Mouse (Mus musculus): ENCODE measurements around the gene Phtf2. TPM values are rescaled to one million over a fixed set of nuclear protein-coding genes. Genes with fewer than 3 reads are reported as not detected.

Phtf2 gene
- 30.0 and 36.5 TPM in 2 replicates for total RNA-seq (2017)

DNA sequence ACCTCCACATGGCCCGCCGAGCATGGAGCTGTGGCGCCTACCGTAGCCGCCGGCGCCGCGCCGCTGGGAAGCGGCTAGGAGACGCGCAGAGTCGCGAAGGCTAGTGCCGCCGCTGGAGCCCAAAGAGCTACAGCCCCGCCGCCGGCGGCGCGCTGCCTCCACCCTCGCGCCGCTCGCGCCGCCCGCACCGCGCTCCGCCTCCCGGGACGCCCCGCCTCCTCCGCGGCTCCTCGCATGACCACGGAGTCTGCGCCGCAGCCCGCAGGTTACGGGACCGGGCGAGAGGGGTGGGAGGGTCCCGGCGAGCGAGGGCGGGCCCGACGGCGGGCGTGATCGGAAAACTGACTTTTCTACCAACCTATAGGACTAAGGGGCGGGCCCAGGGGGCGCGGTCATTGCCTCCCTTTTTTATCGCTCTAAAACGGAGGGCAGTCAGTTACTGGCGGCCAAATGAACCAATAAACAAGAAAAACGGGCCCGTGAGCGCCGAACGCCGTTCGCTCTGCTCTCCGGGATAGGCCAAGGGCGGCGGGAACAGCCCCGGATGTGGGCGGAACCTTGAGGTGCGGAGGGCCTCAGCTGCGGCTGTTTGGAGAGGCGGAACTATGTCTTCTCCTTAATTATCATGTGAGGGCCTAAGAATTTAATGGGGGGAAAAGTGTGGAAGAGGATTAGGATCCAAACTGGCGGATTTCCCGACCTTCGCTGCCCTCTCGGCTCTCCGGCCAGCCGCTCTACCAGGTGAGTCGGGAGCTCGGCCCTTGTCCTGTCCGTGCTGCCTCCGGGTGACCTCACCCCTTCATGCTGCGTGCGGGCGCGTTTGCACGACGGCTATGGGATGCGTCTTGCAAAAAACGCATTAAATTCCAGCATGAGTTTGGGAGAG, at the start of gene Phtf2, which contains the start of gene Tmem60:
TSS of gene Phtf2 (minus strand) at position 210 of the 886 bp plus-strand sequence.
TSS of gene Tmem60 (plus strand) at position 277 of the 886 bp plus-strand sequence.
- peak; percentile 91 for ATAC-seq (replicated peaks; ENCODE audit: low read depth, poor library complexity, severe bottlenecking)

DNA sequence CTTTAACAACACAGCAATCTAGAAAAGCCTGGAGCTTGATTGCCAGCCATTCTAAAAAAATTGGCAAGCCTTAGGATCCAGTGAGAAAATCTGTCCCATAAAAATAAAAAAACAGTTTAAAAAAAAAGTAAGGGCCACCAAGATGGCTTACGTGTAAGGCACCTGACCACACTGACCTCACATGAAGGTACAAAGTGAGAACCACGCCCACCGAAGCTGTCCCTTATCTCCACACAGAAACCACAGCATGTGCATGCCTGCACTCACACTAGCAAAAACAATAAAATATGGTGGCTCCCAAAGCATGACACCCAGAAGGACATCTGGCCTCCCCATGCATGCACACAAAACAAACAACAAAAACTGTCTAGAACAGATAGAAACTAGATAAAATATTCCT, 49.4 kb upstream of the Phtf2 start:
- ATAC-seq (replicated peaks; ENCODE audit: low read depth, poor library complexity, severe bottlenecking) = peak; percentile 33; the same call in 1 of the 2 replicates

DNA sequence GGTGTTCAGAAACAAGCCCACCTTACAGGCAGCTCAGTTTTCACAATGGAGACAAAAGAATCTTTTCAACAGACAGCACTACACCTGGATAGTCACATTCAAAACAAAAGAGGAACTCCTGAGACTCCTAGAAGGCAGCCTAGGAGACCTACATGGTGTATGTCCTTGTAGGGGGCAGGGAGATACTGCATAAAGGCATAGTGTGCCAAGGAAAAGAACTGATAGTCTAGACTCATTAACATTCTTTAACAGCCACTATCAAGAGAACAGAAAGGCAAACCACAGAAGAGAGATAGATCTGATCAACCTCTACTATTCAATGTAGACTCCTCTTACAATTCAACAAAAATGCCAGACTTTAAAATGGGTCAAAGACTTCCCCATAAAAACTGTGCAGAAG, 48.5 kb upstream of the Phtf2 start:
- peak; percentile 31; the same call in 1 of the 2 replicates for ATAC-seq (replicated peaks; ENCODE audit: low read depth, poor library complexity, severe bottlenecking)

DNA sequence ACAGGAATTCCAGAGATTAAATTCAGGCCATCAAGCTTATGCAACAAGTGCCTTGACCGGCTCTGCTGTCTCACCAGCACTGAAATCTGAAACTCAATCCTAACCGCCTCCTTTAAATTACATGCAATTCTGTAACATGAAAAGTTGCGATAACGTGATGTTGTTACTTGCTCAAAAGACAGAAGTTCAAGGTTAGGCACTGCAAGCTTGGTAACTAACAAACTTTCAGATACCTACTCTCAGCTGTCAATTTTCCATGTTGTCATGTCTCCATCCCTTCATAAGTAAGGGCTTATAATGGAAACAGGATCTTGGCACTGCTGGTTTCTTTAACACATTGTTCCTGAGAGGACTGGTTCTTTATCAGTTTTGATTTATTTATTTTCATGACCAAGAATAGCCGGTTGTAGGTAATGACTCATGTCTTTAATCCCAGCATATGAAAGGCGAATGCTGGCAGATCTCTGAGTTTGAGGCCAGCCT, 47.8 kb upstream of the Phtf2 start:
- ATAC-seq (replicated peaks; ENCODE audit: low read depth, poor library complexity, severe bottlenecking) = no peak

DNA sequence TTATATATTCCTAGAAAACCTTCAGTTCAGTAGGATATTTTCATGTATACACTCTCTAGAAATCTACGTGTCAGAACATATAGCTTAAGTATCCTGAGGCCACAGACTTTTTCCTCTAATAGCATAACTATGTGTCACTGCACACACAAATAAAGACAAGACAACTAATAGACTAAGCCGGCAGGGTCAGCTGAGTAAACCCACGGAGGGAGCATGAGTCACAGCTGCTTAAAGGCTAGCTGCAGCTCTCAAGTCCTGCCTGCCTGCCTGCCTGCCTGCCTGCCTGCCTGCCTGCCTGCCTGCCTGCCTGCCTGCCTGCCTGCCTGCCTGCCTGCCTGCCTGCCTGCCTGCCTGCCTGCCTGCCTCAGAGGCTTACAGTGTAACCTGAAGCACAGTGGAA, 43.5 kb upstream of the Phtf2 start:
- ATAC-seq (replicated peaks; ENCODE audit: low read depth, poor library complexity, severe bottlenecking) = no peak

DNA sequence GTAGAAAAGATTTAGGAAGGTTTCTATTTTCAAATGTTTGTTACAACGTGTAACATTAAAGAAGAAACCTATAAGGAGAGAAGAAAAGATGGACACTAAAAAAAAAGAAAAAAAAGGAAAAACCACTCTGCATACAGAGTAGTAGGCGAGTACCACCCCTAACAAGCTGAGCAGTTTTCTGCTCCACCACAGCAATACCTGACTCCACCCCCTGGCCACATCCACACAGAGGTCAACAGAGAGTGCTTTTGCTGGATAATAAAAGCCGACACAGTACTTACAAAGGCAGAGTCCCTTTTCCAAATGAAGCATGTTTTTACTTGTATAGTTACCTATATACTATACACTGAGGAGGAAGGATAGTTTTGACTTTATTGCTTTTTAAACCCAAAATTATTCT, 42.7 kb upstream of the Phtf2 start:
- ATAC-seq (replicated peaks; ENCODE audit: low read depth, poor library complexity, severe bottlenecking) = peak; percentile 71; the same call in 1 of the 2 replicates

DNA sequence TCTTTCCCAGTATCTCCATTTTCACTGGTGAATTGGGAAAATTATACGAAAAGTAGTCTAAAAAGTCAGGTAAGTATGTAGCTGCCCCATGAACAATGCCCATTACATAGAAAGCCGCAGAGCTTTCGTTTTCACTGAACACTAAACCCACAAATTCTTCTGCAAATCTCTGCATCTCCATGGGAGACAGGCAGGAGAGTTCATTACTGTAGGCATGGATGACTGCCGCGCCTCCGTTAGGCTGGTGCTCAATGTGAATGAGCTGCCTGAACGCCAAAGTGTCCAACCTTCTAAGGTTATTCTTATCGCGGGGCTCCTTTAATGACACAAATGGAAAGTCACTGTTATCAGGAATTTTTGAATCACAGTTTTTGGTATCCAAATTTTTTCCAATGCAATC, 37.6 kb upstream of the Phtf2 start:
- ATAC-seq (replicated peaks; ENCODE audit: low read depth, poor library complexity, severe bottlenecking) = no peak

DNA sequence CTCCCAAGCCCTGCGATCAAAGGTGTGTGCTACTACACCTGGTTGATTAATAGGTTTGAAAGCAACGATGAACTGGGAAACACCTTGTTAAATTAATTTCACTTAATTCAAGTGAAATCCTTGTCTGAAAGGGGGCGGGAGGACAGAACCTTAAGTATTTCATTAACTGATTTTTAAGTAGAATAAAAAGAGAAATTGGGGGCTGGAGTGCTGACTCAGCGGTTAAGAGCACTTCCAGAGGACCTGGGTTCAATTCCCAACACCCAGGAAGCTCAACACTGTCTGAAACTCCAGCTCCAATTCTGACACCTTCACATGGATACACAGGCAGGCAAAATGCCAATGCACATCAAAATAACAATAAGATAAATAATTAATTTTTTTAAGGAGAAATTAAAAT, 37.0 kb upstream of the Phtf2 start:
- ATAC-seq (replicated peaks; ENCODE audit: low read depth, poor library complexity, severe bottlenecking) = no peak

DNA sequence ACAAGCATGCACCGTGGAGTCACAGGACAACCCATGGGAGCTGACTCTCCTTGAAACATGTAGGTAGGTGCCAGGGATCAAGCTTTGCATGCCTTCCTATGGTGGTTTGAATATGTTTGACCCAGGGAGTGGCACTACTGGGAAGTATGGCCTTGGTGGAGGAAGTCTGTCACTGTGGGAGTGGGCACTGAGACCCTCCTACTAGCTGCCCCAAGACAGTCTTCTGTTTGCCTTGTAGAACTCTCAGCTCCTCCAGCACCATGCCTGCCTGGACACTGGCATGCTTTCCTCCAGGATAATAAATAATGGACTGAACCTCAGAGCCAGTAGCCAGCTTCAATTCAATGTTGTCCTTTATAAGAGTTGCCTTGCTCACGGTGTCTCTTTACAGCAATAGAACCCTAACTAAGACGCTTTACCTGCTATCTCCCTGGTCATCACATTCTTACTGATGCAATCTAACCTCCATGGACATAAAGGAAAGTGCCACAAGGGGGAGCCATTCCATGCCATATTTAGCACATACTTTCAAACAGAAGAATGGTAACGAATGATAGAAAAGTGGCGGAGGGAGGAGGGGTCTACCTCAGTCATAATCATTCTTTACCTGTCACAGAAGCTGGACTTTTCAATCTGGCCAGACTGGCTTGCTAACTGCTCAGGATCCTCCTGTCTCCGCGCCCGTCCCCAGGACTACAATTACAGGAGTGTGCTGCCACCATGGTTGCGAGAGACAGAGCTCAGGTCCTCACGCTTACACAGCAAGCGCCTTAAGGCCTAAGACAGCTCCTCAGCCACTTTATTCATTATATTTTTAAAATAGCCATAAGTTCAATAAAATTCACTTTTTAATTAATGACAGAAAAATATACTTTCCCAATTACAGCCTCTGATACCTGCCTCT, 31.7 kb upstream of the Phtf2 start:
- peak; percentile 79 for ATAC-seq (replicated peaks; ENCODE audit: low read depth, poor library complexity, severe bottlenecking)

DNA sequence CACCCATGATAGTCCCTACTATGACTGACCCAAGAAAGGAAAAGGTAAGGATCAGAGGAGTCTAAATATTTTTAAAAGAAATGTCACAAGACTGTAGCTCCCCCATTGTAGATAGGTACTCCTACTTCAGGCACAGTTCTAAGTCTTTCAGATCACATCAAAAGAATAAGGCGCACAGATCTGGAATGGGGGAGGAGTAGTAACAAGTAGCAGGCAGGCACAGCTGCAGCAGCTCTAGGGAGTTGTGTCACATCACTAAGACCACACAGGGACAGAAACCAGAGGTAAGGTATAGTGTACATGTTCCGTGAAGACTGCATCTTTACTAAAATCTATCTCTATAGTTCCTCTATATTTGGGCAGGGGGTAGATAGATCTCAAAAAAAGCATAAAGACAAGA, 29.8 kb upstream of the Phtf2 start:
- no peak for ATAC-seq (replicated peaks; ENCODE audit: low read depth, poor library complexity, severe bottlenecking)

DNA sequence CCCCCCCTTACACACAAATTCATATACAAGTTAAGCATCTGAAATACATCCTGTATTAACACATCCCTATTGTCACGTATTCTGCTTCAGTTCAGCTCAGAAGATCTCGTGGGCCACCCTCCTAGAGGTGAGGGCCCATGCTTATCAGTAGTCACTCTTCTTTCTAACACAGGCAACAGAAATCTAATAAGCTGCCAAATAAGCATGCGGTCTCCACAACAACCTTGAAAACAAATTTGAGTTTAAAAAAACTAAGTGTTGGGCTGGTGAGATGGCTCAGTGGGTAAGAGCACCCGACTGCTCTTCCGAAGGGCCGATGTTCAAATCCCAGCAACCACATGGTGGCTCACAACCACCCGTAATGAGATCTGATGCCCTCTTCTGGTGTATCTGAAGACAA, 24.3 kb upstream of the Phtf2 start:
- peak; percentile 42 for ATAC-seq (replicated peaks; ENCODE audit: low read depth, poor library complexity, severe bottlenecking)

DNA sequence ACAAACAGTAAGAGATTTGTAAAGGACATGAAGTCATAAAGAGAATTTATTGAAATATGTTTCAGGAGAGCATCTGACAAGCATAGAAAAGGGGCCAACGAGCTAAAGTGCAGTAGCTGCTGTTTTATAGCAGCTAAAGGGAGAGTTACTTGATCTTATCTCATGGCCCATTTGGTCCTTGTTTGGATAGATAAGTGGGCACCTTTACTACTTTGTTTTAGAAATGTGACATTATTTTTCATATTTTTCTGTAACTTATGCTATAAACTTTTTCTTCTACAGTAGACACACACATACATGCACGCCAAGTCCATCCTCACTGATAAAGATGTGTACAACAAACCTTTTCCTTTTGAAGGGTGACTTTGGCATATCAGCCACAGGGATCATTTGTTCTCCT, 23.5 kb upstream of the Phtf2 start:
- ATAC-seq (replicated peaks; ENCODE audit: low read depth, poor library complexity, severe bottlenecking) = no peak

DNA sequence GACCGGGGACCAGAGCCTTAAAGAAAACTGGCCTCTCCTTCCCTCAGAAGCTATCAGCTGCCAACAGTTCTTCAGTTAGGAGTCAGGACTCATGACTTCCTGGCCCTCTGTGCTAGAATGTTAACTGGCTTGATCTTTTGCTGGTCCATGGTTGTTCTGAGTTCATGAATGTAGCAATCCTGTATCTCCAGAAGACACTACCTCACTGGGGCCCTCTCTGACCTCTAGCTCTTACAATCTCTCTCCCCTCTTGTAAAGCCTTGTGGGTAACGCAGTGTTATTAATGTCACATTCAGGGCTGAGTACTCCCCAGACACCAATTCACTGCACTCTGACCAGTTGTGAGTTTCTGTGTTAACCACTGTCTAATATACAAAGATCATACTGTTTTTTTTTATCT, 22.7 kb upstream of the Phtf2 start:
- no peak for ATAC-seq (replicated peaks; ENCODE audit: low read depth, poor library complexity, severe bottlenecking)

DNA sequence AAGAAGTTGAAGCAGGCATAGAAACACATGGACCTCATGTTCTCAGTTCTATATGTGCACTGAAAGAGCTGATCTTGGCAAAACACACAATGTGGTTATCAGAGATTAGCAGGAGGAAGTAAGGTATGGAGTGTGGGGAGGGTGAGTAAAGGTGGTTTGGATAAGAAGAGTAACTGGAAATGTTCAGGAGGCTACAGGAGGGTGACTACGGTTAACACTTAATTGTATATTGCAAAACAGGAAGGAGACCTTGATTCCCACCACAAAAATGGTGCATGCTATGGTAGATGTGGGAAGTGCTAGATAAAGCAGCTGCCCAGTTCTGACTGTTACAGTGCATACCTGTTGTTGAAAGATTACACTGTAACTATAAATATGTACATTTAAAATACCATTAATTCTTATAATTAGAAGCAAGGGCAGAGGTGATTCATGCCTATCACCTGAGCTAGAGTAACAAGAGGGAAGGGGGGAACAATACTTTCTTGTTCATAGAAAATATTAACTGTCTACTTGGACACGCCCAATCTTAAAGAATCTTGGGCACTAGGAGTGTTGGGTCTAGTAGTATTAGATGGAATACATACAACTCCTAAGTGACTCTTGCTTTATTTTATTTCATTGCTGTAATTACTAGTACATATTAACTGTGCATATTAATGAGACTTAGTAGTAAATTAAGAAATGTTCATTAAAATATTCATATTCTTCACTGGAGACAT, 15.7 kb upstream of the Phtf2 start:
- ATAC-seq (replicated peaks; ENCODE audit: low read depth, poor library complexity, severe bottlenecking) = peak; percentile 99

DNA sequence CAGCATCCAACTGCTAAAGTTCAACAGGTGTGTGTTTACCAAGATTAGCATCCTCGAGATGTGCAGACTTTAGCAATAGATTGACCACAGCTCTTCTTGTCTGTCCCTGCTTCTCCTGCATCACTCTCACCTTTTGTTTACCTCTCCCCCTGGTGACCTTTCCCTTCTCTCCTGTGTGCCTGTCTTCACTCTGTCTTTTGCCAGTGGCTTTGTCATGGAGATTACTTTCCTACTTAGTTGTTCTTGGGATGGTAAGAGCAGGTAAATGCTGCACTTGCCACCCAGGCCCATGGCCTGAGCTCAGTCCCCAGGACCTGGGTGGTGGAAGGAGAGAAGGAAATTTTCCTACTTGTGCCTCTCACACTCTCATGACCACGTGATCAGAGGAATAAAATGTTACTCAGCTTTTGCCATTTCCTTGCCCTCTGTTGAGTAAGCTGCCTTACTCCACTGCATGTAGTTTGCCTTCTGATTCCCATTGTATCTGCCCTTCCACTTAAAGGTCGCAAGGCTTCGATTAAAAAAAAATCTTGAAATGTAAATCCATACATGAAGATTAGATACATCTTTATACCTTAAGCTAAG, 2.2 kb upstream of the Phtf2 start:
- no peak for ATAC-seq (replicated peaks; ENCODE audit: low read depth, poor library complexity, severe bottlenecking)

DNA sequence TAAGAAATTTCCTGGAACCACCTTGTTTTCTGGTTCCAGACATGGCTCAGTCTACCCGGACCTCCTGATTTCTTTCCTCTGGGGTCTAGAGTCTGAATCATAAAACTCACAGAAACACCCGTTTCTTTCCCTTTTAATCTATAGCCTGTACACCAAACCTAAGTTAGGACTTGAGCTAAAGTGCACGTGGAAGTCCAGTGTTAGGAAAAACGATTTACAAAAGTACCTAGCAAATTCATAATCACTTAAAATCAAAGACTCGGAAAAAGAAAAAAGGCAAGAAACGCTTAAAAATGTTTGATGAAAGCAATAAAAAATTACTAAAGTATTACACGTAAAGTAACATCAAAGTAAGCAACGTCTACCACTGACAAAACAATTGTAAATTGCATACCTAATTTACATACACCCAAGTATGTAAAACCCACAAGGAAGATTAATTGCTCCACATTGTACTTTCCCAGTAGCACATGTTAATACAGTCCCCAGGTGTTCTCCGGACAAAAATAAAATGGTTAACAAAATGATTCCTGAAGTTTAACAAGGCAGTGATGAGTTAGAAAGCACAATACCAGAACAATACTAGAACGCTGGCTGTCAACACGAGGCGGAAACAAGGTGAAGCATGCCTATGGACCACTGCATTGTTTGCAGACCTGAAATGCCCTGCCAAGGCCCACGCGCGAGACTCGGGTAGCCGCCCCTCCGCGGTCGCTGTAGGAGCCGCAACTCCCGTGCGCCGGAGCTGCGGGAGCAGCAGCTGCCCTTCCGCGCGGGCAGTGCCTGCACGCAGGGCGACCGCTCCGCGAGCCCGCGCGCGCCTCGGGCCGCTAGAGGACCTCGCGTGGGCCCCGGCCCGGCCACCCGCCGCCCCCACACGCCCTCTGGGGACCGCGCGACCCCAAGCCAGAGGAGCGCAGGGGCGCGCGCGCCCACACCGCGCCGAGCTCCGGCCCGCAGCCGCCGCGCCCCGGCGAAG, 838 bp downstream of the Phtf2 start:
- ATAC-seq (replicated peaks; ENCODE audit: low read depth, poor library complexity, severe bottlenecking) = no peak

DNA sequence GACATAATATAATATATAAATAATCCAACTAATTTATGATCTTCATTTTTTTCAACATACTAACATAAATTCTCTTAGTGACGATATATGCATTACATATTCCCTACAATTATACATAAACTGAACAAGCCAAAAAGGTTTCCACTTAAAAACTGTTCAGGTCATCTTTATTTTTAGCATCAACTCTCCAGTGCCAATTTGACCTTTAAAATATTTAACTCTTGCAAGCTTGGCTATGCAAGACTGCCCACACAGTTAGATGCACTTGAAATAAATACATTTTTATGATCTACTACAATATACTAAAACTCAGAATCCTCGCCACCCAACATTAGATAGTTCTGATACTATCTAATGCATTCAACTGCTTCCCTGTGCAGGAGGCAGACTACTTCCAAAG, 1.5 kb downstream of the Phtf2 start:
- ATAC-seq (replicated peaks; ENCODE audit: low read depth, poor library complexity, severe bottlenecking) = no peak

DNA sequence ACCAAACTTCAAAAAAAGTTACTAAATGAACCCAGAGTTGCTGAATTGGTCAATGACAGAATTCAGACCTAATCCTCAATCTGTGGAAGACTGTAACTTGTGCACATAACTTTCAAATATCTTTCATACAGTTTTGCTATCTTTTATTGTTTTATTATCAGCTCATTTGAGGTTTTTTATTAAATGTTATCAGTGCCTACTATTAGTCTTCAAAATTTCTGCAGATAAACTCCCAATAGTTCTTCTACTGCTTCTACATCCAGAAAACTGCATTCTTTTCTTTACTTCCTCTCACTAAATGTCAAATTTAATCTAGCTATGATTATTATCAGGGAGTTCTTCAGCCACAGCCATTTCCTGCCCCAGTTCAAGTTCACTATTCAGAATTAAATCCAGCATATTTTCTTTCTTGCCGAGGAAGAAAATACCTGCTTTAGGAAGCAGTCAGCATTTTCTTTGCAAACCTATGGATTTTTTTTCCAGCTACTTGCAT, 4.9 kb downstream of the Phtf2 start:
- ATAC-seq (replicated peaks; ENCODE audit: low read depth, poor library complexity, severe bottlenecking) = no peak

All from common myeloid progenitor, adult 5-6 weeks (primary cell).